27 mouse cellular contexts compared by ENCODE assay signal in genomic region chr3:87140284-87140683, GRCm38 (mm10). TPM values are rescaled to one million over a fixed set of nuclear protein-coding genes. Genes with fewer than 3 reads are reported as not detected.
DNase-seq lines count a peak whose midpoint lies in the region; ATAC-seq and TF ChIP-seq lines count a peak whose summit lies in the region.
"Had no signal": no experiment of that assay in that cellular context is flagged by ENCODE, and none has a peak within 500 bp of the region (broad histone marks: within the 10 kb centered on the region; RNA-seq: fewer than 3 reads in every experiment).

No protein-coding gene starts in this region.

- H3K36me3 ChIP-seq in hindbrain, embryonic 13.5 days, result peaks cover 23% of the 10 kb centered on the region
- H3K36me3 ChIP-seq in hindbrain, embryonic 11.5 days (ENCODE audit: control insufficient read depth, insufficient read depth, low read length), result no peaks in the 10 kb centered on the region
- peaks cover 4% of the 10 kb centered on the region; the same call in 1 of the 2 replicates for H3K36me3 ChIP-seq in midbrain, embryonic 14.5 days (ENCODE audit: control insufficient read depth, insufficient read depth, low read length)
- H3K36me3 ChIP-seq in midbrain, embryonic 10.5 days, result peaks cover 55% of the 10 kb centered on the region
- H3K36me3 ChIP-seq in forebrain, postnatal 0 days (ENCODE audit: insufficient read depth), result no peaks in the 10 kb centered on the region
- H3K36me3 ChIP-seq in neural tube, embryonic 14.5 days (ENCODE audit: control insufficient read depth, insufficient read depth, low read length), result no peaks in the 10 kb centered on the region
- no peaks in the 10 kb centered on the region; the same call in 1 of the 2 replicates for H3K36me3 ChIP-seq in liver, embryonic 11.5 days (ENCODE audit: control insufficient read depth, insufficient read depth, low read length)

- H3K27ac ChIP-seq in hindbrain, embryonic 13.5 days, result 0 out of 2 replicates have a peak overlapping the region, but pooled peaks have one; percentile 5
- no peak overlapping the region for H3K27ac ChIP-seq in hindbrain, embryonic 11.5 days (ENCODE audit: low read depth, low read length)
- H3K27ac ChIP-seq in midbrain, embryonic 14.5 days (replicated peaks; ENCODE audit: low read depth, low read length), result peak overlapping the region; percentile 23; the same call in 1 of the 2 replicates
- no peak overlapping the region for H3K27ac ChIP-seq in midbrain, embryonic 10.5 days (replicated peaks)
- H3K27ac ChIP-seq in forebrain, postnatal 0 days (ENCODE audit: low read depth, low read length), result no peak overlapping the region
- H3K27ac ChIP-seq in neural tube, embryonic 14.5 days (ENCODE audit: low read depth, low read length), result 0 out of 2 replicates have a peak overlapping the region, but pooled peaks have one; percentile 6
- H3K27ac ChIP-seq in liver, embryonic 11.5 days (ENCODE audit: low read depth, low read length), result no peak overlapping the region
- H3K27ac ChIP-seq: heart, embryonic 15.5 days; left cerebral cortex, adult 2 months; limb, embryonic 12.5 days; lung, embryonic 15.5 days had no signal

- 70% methylated on average over 5 of the region's 5 CpGs for WGBS in hindbrain, embryonic 13.5 days
- 91% methylated on average over 5 of the region's 5 CpGs for WGBS in hindbrain, embryonic 11.5 days
- WGBS in midbrain, embryonic 14.5 days, result 66% methylated on average over 5 of the region's 5 CpGs
- 82% methylated on average over 5 of the region's 5 CpGs for WGBS in midbrain, embryonic 10.5 days
- whole genome bisulfite sequencing in forebrain, postnatal 0 days, result 33% methylated on average over 5 of the region's 5 CpGs
- WGBS in neural tube, embryonic 14.5 days, result 59% methylated on average over 5 of the region's 5 CpGs
- WGBS in liver, embryonic 11.5 days, result 82% methylated on average over 5 of the region's 5 CpGs

- peak; percentile 59; the same call in 1 of the 2 replicates for ATAC-seq in hindbrain, embryonic 13.5 days (ENCODE audit: low FRiP score)
- no peak for ATAC-seq in hindbrain, embryonic 11.5 days (ENCODE audit: low FRiP score)
- ATAC-seq in midbrain, embryonic 14.5 days (ENCODE audit: low FRiP score, low TSS enrichment), result no peak
- ATAC-seq in forebrain, postnatal 0 days, result peak; percentile 54; the same call in 1 of the 2 replicates
- ATAC-seq in neural tube, embryonic 14.5 days (ENCODE audit: low read depth), result peak; percentile 74
- no peak for ATAC-seq in liver, embryonic 11.5 days (replicated peaks; ENCODE audit: low FRiP score)
- ATAC-seq: intestine, postnatal 0 days; Patski had no signal

- H3K27me3 ChIP-seq in hindbrain, embryonic 13.5 days, result no peaks in the 10 kb centered on the region
- H3K27me3 ChIP-seq in hindbrain, embryonic 11.5 days (ENCODE audit: control insufficient read depth, insufficient read depth, low read length), result no peaks in the 10 kb centered on the region
- H3K27me3 ChIP-seq in midbrain, embryonic 14.5 days (ENCODE audit: control insufficient read depth, insufficient read depth, low read length), result no peaks in the 10 kb centered on the region
- no peaks in the 10 kb centered on the region for H3K27me3 ChIP-seq in midbrain, embryonic 10.5 days (ENCODE audit: low read depth, poor library complexity, severe bottlenecking)
- no peaks in the 10 kb centered on the region for H3K27me3 ChIP-seq in forebrain, postnatal 0 days (ENCODE audit: insufficient read depth, low read length)
- no peaks in the 10 kb centered on the region for H3K27me3 ChIP-seq in neural tube, embryonic 14.5 days (ENCODE audit: control insufficient read depth, insufficient read depth, low read length)
- no peaks in the 10 kb centered on the region for H3K27me3 ChIP-seq in liver, embryonic 11.5 days (replicated peaks; ENCODE audit: control insufficient read depth, insufficient read depth, low read length)
- H3K27me3 ChIP-seq: heart, embryonic 15.5 days; limb, embryonic 12.5 days; lung, embryonic 15.5 days; Patski had no signal

- H3K9ac ChIP-seq in hindbrain, embryonic 13.5 days, result no peak overlapping the region
- H3K9ac ChIP-seq in hindbrain, embryonic 11.5 days (ENCODE audit: low read depth, low read length), result no peak overlapping the region
- no peak overlapping the region for H3K9ac ChIP-seq in midbrain, embryonic 14.5 days (replicated peaks; ENCODE audit: low read length)
- no peak overlapping the region for H3K9ac ChIP-seq in forebrain, postnatal 0 days
- no peak overlapping the region for H3K9ac ChIP-seq in neural tube, embryonic 14.5 days (replicated peaks; ENCODE audit: low read depth, low read length)
- no peak overlapping the region for H3K9ac ChIP-seq in liver, embryonic 11.5 days (ENCODE audit: low read depth, low read length)
- H3K9ac ChIP-seq: heart, embryonic 15.5 days; limb, embryonic 12.5 days; lung, embryonic 15.5 days had no signal

- no peak overlapping the region for H3K4me2 ChIP-seq in hindbrain, embryonic 13.5 days
- no peak overlapping the region for H3K4me2 ChIP-seq in hindbrain, embryonic 11.5 days (replicated peaks; ENCODE audit: low read depth, low read length)
- no peak overlapping the region for H3K4me2 ChIP-seq in midbrain, embryonic 14.5 days (ENCODE audit: low read length)
- H3K4me2 ChIP-seq in forebrain, postnatal 0 days (ENCODE audit: low read depth), result no peak overlapping the region
- H3K4me2 ChIP-seq in neural tube, embryonic 14.5 days (ENCODE audit: low read depth, low read length), result no peak overlapping the region
- no peak overlapping the region for H3K4me2 ChIP-seq in liver, embryonic 11.5 days
- H3K4me2 ChIP-seq: heart, embryonic 15.5 days; limb, embryonic 12.5 days; lung, embryonic 15.5 days had no signal

- no peak for DNase-seq in hindbrain, embryonic 11.5 days (ENCODE audit: low spot score)
- DNase-seq in midbrain, embryonic 14.5 days, result no peak
- DNase-seq in midbrain, embryonic 10.5 days (ENCODE audit: low spot score), result no peak
- no peak for DNase-seq in forebrain, postnatal 0 days
- no peak for DNase-seq in liver, embryonic 11.5 days (ENCODE audit: low spot score)
- DNase-seq in urinary bladder, postnatal 25 days (ENCODE audit: low spot score), result no peak
- DNase-seq: adrenal gland, postnatal 10 days; cerebellum, adult 18-20 months; cerebellum, postnatal 14 days; gastrocnemius, postnatal 14 days; kidney, adult 9 months; kidney, postnatal 10 days; layer of hippocampus, adult 9-11 months; thymus, adult 2 months; thymus, postnatal 36 days had no signal

- H3K4me1 ChIP-seq in hindbrain, embryonic 13.5 days (replicated peaks), result peaks cover 45% of the 10 kb centered on the region
- H3K4me1 ChIP-seq in hindbrain, embryonic 11.5 days (replicated peaks; ENCODE audit: control insufficient read depth, insufficient read depth, low read length), result no peaks in the 10 kb centered on the region
- peaks cover 17% of the 10 kb centered on the region for H3K4me1 ChIP-seq in midbrain, embryonic 14.5 days (ENCODE audit: control insufficient read depth, insufficient read depth, low read length)
- peaks cover 33% of the 10 kb centered on the region for H3K4me1 ChIP-seq in midbrain, embryonic 10.5 days
- no peaks in the 10 kb centered on the region for H3K4me1 ChIP-seq in forebrain, postnatal 0 days (ENCODE audit: insufficient read depth)
- H3K4me1 ChIP-seq in neural tube, embryonic 14.5 days (ENCODE audit: control insufficient read depth, insufficient read depth, low read length), result 0 out of 2 replicates have a peak, but pooled peaks cover 6% of the 10 kb centered on the region
- no peaks in the 10 kb centered on the region for H3K4me1 ChIP-seq in liver, embryonic 11.5 days (replicated peaks; ENCODE audit: control insufficient read depth, insufficient read depth, low read length)

- no peak overlapping the region for H3K4me3 ChIP-seq in hindbrain, embryonic 13.5 days
- no peak overlapping the region for H3K4me3 ChIP-seq in hindbrain, embryonic 11.5 days (ENCODE audit: low read depth, low read length)
- H3K4me3 ChIP-seq in midbrain, embryonic 14.5 days (replicated peaks; ENCODE audit: low read depth, low read length), result no peak overlapping the region
- no peak overlapping the region for H3K4me3 ChIP-seq in midbrain, embryonic 10.5 days
- H3K4me3 ChIP-seq in forebrain, postnatal 0 days (ENCODE audit: low read depth, low read length), result no peak overlapping the region
- H3K4me3 ChIP-seq in neural tube, embryonic 14.5 days (ENCODE audit: low read depth, low read length), result no peak overlapping the region
- no peak overlapping the region for H3K4me3 ChIP-seq in liver, embryonic 11.5 days (ENCODE audit: low read depth, low read length)
- H3K4me3 ChIP-seq: erythroblast, embryonic 14.5 days; heart, embryonic 15.5 days; left cerebral cortex, adult 2 months; limb, embryonic 12.5 days; lung, embryonic 15.5 days had no signal

- TF ChIP-seq CTCF in forebrain, postnatal 0 days (IDR thresholded peaks at IDR 0.05; ENCODE audit: low read depth), result no peak

- no peaks in the 10 kb centered on the region for H3K9me3 ChIP-seq in hindbrain, embryonic 13.5 days
- H3K9me3 ChIP-seq in hindbrain, embryonic 11.5 days (ENCODE audit: control insufficient read depth, low read length), result no peaks in the 10 kb centered on the region
- H3K9me3 ChIP-seq in midbrain, embryonic 14.5 days (ENCODE audit: control insufficient read depth, low read length), result no peaks in the 10 kb centered on the region
- H3K9me3 ChIP-seq in midbrain, embryonic 10.5 days (replicated peaks), result no peaks in the 10 kb centered on the region
- no peaks in the 10 kb centered on the region for H3K9me3 ChIP-seq in forebrain, postnatal 0 days (ENCODE audit: low read length)
- H3K9me3 ChIP-seq in neural tube, embryonic 14.5 days (ENCODE audit: control insufficient read depth, low read length), result no peaks in the 10 kb centered on the region
- no peaks in the 10 kb centered on the region for H3K9me3 ChIP-seq in liver, embryonic 11.5 days (ENCODE audit: control insufficient read depth, low read length)
- H3K9me3 ChIP-seq: heart, embryonic 15.5 days; limb, embryonic 12.5 days; lung, embryonic 15.5 days had no signal

RNA-seq across cellular contexts. Expression of gene Kirrel, which starts 34.3 kb away (rescaled TPM):
- polyA plus RNA-seq in hindbrain, embryonic 13.5 days (2015; fragmentation: Nextera tagmentation; extraction: Ambion mirVana), result 7.7 and 8.9 TPM in 2 replicates
- 7.3 and 11.5 TPM in 2 replicates for polyA plus RNA-seq in hindbrain, embryonic 11.5 days (2014; fragmentation: Nextera tagmentation; extraction: Ambion mirVana)
- 5.4 and 5.8 TPM in 2 replicates for polyA plus RNA-seq in midbrain, embryonic 14.5 days (2014; fragmentation: Nextera tagmentation; extraction: Ambion mirVana)
- 11.2 and 11.6 TPM in 2 replicates for polyA plus RNA-seq in midbrain, embryonic 10.5 days (2016; fragmentation: Nextera tagmentation; extraction: Ambion mirVana)
- total RNA-seq in forebrain, postnatal 0 days (2014; rRNA removed), result 4.7 and 6.9 TPM in 2 replicates
- 1.1 and 2.2 TPM in 2 replicates for polyA plus RNA-seq in forebrain, postnatal 0 days (2015; fragmentation: Nextera tagmentation; extraction: Ambion mirVana)
- 3.9 and 4.9 TPM in 2 replicates for polyA plus RNA-seq in neural tube, embryonic 14.5 days (2014; fragmentation: Nextera tagmentation; extraction: Ambion mirVana)
- 3.6 and 4.1 TPM in 2 replicates for polyA plus RNA-seq in liver, embryonic 11.5 days (2014; fragmentation: Nextera tagmentation; extraction: Ambion mirVana)
- total RNA-seq: granulocyte monocyte progenitor cell, adult 5-6 weeks; MEL; monocyte, adult 5-6 weeks had no signal
- polyA plus RNA-seq: erythroblast, embryonic 14.5 days had no signal

Comparison
In these comparisons a context has a peak if more than half of its experiments do, and no peak if none do; other contexts are left out.
1. ATAC-seq: peak in hindbrain, embryonic 13.5 days (single experiment), forebrain, postnatal 0 days (single experiment) and neural tube, embryonic 14.5 days (single experiment); none in hindbrain, embryonic 11.5 days (single experiment), midbrain, embryonic 14.5 days (single experiment) and liver, embryonic 11.5 days (single experiment).
2. H3K27ac ChIP-seq: peak in hindbrain, embryonic 13.5 days (single experiment), midbrain, embryonic 14.5 days (single experiment) and neural tube, embryonic 14.5 days (single experiment); none in hindbrain, embryonic 11.5 days (single experiment), midbrain, embryonic 10.5 days (single experiment), forebrain, postnatal 0 days (single experiment) and liver, embryonic 11.5 days (single experiment).